Mouse (Mus musculus): ENCODE measurements at regions not wholly inside any gene's neighbourhood (a gene's known extent, or its start where the extent isn't known, plus 50 kb on each side); places are given as distances from the start of the nearest gene placed in this dataset.

GRCm38 (mm10) chr10:37231936-37232556 is 93.3 kb upstream of the Marcks start:
- ATAC-seq (ENCODE audit: insufficient number of reproducible peaks, low FRiP score, low TSS enrichment, low read depth), result peak; percentile 44
- H3K9me3 ChIP-seq (replicated peaks), result no peaks in the 10 kb centered on the region
- H3K9ac ChIP-seq, result no peak overlapping the region
- H3K4me3 ChIP-seq (replicated peaks), result no peak overlapping the region
- no peaks in the 10 kb centered on the region for H3K36me3 ChIP-seq
- H3K4me2 ChIP-seq (replicated peaks), result peak overlapping the region; percentile 17; the same call in 1 of the 2 replicates
- peaks cover 16% of the 10 kb centered on the region; the same call in 1 of the 2 replicates for H3K4me1 ChIP-seq
- no peak overlapping the region for H3K27ac ChIP-seq (replicated peaks)
- H3K27me3 ChIP-seq, result no peaks in the 10 kb centered on the region
- WGBS, result 22% methylated on average over 9 of the region's 12 CpGs

DNA sequence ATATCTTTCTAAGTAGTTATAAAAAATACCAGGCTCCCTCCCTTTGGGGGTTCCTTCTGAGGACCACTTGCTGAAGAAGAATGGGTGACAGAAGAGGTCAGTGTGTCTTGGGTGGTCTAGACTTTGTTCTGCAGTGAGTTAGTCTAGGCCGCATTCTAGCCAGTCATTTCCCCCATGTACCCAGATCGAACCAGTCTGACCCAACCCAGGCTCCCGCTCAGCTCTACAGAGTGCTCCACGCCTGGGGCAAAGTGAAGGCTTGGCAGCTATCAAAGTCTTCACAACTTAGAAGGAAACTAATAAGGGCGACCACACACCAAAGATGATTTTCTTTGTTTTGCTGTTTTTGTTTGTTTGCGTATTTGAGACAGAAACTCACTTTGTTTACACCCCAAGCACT is 92.4 kb upstream of the Marcks start:
- Histone ChIP-seq H3K9me3 (replicated peaks) (no peaks in the 10 kb centered on the region), H3K9ac (no peak overlapping the region), H3K4me3 (replicated peaks) (no peak overlapping the region), H3K4me1 (peaks cover 16% of the 10 kb centered on the region; the same call in 1 of the 2 replicates), H3K4me2 (replicated peaks) (no peak overlapping the region), H3K27ac (replicated peaks) (no peak overlapping the region), H3K27me3 (no peaks in the 10 kb centered on the region), H3K36me3 (no peaks in the 10 kb centered on the region)
- WGBS, result 64% methylated on average over 6 of the region's 6 CpGs
- ATAC-seq (ENCODE audit: insufficient number of reproducible peaks, low FRiP score, low TSS enrichment, low read depth), result no peak

DNA sequence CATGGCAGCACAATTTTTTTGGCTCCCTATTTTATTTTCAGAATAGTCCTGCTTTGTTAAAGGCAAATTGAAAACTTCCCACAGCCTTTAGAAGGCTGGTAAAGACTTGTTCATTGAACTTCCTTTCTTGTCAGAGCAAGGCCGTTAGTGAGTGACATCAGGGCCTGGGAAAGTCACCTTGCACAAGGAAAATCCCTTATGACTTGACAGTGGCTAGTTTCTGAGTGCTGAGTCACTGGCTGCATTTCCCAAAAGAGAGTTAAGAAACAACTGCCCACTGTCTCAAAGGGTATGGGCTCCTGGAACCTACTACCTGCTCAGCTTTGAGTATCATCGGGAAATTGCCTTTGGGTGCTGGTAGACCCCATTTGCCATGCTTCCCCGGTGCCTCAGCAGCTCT is 89.2 kb upstream of the Marcks start:
- 76% methylated on average over 3 of the region's 3 CpGs for WGBS
- Histone ChIP-seq H3K4me2 (replicated peaks) (no peak overlapping the region), H3K27ac (replicated peaks) (no peak overlapping the region), H3K4me1 (peaks cover 6% of the 10 kb centered on the region; the same call in 1 of the 2 replicates), H3K9ac (no peak overlapping the region), H3K4me3 (replicated peaks) (no peak overlapping the region), H3K27me3 (no peaks in the 10 kb centered on the region), H3K9me3 (replicated peaks) (no peaks in the 10 kb centered on the region), H3K36me3 (no peaks in the 10 kb centered on the region)
- no peak for ATAC-seq (ENCODE audit: insufficient number of reproducible peaks, low FRiP score, low TSS enrichment, low read depth)

DNA sequence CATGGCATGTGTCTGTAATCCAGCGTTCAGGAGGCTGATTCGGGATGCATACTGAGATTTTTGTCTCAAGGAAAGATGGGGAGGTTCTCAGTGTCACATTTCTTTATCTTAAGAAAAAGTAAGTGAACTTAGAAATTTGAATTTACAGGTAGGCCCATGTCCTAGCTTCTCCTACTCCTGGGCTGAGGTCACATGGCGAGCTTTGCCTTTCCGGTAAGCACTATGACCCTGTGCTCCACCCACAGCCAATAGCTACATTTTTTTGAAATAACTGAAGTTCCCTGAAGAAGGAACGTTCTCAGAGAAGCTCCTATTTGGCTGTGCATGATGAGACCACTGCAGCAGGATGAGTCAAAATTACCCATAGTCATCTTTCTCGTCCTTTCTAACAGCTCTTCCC is 83.0 kb upstream of the Marcks start:
- ATAC-seq (ENCODE audit: insufficient number of reproducible peaks, low FRiP score, low TSS enrichment, low read depth), result no peak
- no peak overlapping the region for H3K4me3 ChIP-seq (replicated peaks)
- H3K36me3 ChIP-seq, result no peaks in the 10 kb centered on the region
- no peak overlapping the region for H3K9ac ChIP-seq
- H3K27ac ChIP-seq (replicated peaks), result no peak overlapping the region
- no peaks in the 10 kb centered on the region for H3K4me1 ChIP-seq
- H3K9me3 ChIP-seq (replicated peaks), result no peaks in the 10 kb centered on the region
- no peaks in the 10 kb centered on the region for H3K27me3 ChIP-seq
- WGBS, result 52% methylated on average over 6 of the region's 6 CpGs
- no peak overlapping the region for H3K4me2 ChIP-seq (replicated peaks)

DNA sequence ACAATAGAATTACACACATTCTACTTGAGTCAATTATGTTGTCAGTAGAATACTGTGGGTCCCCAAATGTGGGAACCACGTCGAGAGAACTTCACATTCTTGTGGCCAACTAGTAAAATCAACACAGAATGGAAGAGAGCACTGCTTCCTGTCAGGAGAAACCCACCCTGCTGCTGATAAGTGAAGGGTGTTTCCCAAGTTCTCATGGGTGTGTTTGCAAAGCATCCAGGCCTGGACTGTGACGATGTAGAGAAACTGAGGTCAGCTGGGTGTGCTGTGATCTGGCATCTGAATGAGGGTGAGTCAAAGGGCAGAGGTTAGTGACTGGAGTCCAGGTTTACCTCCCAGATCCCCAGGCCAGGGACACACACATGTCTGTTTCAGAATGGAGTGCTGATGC is 81.7 kb upstream of the Marcks start:
- Histone ChIP-seq H3K4me1 (no peaks in the 10 kb centered on the region), H3K4me2 (replicated peaks) (no peak overlapping the region), H3K27ac (replicated peaks) (no peak overlapping the region), H3K4me3 (replicated peaks) (no peak overlapping the region), H3K9me3 (replicated peaks) (no peaks in the 10 kb centered on the region), H3K9ac (no peak overlapping the region), H3K36me3 (no peaks in the 10 kb centered on the region), H3K27me3 (no peaks in the 10 kb centered on the region)
- no peak for ATAC-seq (ENCODE audit: insufficient number of reproducible peaks, low FRiP score, low TSS enrichment, low read depth)
- 44% methylated on average over 3 of the region's 3 CpGs for WGBS

- H3K27ac ChIP-seq (replicated peaks), result no peak overlapping the region
- no peak overlapping the region for H3K4me3 ChIP-seq (replicated peaks)
- H3K4me1 ChIP-seq, result no peaks in the 10 kb centered on the region
- no peaks in the 10 kb centered on the region for H3K36me3 ChIP-seq
- H3K9me3 ChIP-seq (replicated peaks), result no peaks in the 10 kb centered on the region
- no peak overlapping the region for H3K4me2 ChIP-seq (replicated peaks)
- WGBS, result 75% methylated on average over 4 of the region's 4 CpGs
- H3K9ac ChIP-seq, result no peak overlapping the region
- no peaks in the 10 kb centered on the region for H3K27me3 ChIP-seq
- no peak for ATAC-seq (ENCODE audit: insufficient number of reproducible peaks, low FRiP score, low TSS enrichment, low read depth)
These were observed 81.2 kb upstream of the Marcks start for GRCm38 (mm10) chr10:37219936-37220335.

DNA sequence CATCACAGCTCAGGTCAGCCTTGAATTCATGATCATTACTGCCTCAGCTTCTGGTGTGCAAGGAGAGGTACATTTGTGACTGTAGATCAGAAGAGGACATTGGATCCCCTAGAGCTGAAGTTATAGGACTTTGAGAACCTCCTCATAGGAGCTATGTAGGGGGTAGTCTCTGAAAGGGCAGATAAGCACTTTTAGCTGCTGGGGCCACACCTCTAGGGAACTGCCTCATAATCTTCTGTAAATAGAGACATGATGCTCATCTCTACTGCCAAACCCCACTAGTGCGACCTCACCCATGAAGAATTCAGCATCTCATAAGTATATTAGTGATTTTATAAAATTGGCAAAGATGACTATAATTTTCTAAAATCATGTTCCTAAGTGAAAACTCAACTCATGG is 80.7 kb upstream of the Marcks start:
- no peak for ATAC-seq (ENCODE audit: insufficient number of reproducible peaks, low FRiP score, low TSS enrichment, low read depth)
- 74% methylated on average over 1 of the region's 1 CpGs for WGBS
- Histone ChIP-seq H3K4me2 (replicated peaks) (no peak overlapping the region), H3K4me3 (replicated peaks) (no peak overlapping the region), H3K27ac (replicated peaks) (no peak overlapping the region), H3K27me3 (no peaks in the 10 kb centered on the region), H3K9me3 (replicated peaks) (no peaks in the 10 kb centered on the region), H3K9ac (no peak overlapping the region), H3K4me1 (no peaks in the 10 kb centered on the region), H3K36me3 (no peaks in the 10 kb centered on the region)

- no peaks in the 10 kb centered on the region for H3K27me3 ChIP-seq
- H3K4me3 ChIP-seq (replicated peaks), result no peak overlapping the region
- no peaks in the 10 kb centered on the region for H3K4me1 ChIP-seq
- no peaks in the 10 kb centered on the region for H3K9me3 ChIP-seq (replicated peaks)
- no peak for ATAC-seq (ENCODE audit: insufficient number of reproducible peaks, low FRiP score, low TSS enrichment, low read depth)
- no peak overlapping the region for H3K9ac ChIP-seq
- H3K27ac ChIP-seq (replicated peaks), result no peak overlapping the region
- no peaks in the 10 kb centered on the region for H3K36me3 ChIP-seq
- no peak overlapping the region for H3K4me2 ChIP-seq (replicated peaks)
- 63% methylated on average over 5 of the region's 5 CpGs for WGBS
These were observed 75.9 kb upstream of the Marcks start for GRCm38 (mm10) chr10:37214656-37215055.

DNA sequence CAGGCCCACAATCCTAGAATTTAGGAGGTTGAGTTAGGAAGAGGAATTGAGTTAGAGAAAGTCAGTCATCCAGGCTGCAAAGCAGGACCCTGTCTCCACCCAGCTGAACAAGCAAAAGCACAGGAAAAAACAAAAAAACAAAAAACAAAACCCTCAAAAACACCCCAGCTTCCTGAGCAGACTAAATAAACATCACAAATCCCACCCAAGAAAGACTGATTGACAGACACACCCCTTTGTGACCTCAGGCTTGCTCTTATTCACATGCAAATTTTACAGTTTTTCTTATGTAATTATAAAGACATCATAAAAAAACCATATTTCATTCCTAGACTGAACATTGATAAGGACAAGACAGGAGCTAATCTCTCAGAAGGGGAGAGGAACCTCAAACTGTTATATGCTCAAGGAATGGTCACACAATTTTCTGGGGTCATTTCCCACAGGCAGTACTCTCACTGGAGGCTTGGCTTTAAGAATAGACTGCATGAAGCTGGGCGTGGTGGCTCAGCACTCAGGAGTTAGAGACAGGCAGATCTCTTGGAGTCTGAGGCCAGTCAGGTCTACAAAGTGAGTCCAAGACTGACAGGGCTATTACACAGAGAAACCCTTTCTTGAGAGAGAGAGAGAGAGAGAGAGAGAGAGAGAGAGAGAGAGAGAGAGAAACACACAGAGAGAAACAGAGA is 73.8 kb upstream of the Marcks start:
- Histone ChIP-seq H3K4me1 (no peaks in the 10 kb centered on the region), H3K36me3 (no peaks in the 10 kb centered on the region), H3K4me3 (replicated peaks) (no peak overlapping the region), H3K27ac (replicated peaks) (no peak overlapping the region), H3K9ac (no peak overlapping the region), H3K4me2 (replicated peaks) (no peak overlapping the region), H3K27me3 (no peaks in the 10 kb centered on the region), H3K9me3 (replicated peaks) (no peaks in the 10 kb centered on the region)
- ATAC-seq (ENCODE audit: insufficient number of reproducible peaks, low FRiP score, low TSS enrichment, low read depth), result no peak
- 60% methylated on average over 1 of the region's 1 CpGs for WGBS

DNA sequence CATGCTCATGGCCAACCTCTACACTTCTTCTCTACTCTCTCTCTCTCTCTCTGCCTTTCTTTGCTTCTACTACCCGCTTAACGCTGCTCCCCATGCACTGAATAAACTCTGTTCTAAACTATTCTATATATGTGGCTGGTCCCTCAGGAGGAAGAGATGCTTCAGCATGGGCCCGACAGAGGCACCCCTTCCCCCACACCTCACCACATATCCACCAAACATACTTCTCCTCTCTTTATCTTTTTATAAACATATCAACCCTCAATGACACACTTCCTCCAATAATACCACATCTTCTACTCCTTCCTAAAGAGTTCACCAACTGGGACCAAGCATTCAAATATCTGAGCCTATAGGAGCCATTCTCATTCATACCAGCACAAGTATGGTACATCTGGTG is 72.6 kb upstream of the Marcks start:
- Histone ChIP-seq H3K9ac (no peak overlapping the region), H3K27ac (replicated peaks) (no peak overlapping the region), H3K4me2 (replicated peaks) (no peak overlapping the region), H3K36me3 (no peaks in the 10 kb centered on the region), H3K27me3 (no peaks in the 10 kb centered on the region), H3K9me3 (replicated peaks) (no peaks in the 10 kb centered on the region), H3K4me1 (no peaks in the 10 kb centered on the region), H3K4me3 (replicated peaks) (no peak overlapping the region)
- no peak for ATAC-seq (ENCODE audit: insufficient number of reproducible peaks, low FRiP score, low TSS enrichment, low read depth)
- WGBS, result 94% methylated on average over 3 of the region's 3 CpGs

GRCm38 (mm10) chr10:37210223-37210622 is 71.5 kb upstream of the Marcks start:
- H3K9me3 ChIP-seq (replicated peaks), result no peaks in the 10 kb centered on the region
- 88% methylated on average over 1 of the region's 1 CpGs for WGBS
- no peak overlapping the region for H3K4me2 ChIP-seq (replicated peaks)
- no peak overlapping the region for H3K27ac ChIP-seq (replicated peaks)
- no peak overlapping the region for H3K9ac ChIP-seq
- H3K27me3 ChIP-seq, result no peaks in the 10 kb centered on the region
- no peaks in the 10 kb centered on the region for H3K4me1 ChIP-seq
- H3K36me3 ChIP-seq, result no peaks in the 10 kb centered on the region
- H3K4me3 ChIP-seq (replicated peaks), result no peak overlapping the region
- ATAC-seq (ENCODE audit: insufficient number of reproducible peaks, low FRiP score, low TSS enrichment, low read depth), result no peak

GRCm38 (mm10) chr10:37206986-37207385 is 68.3 kb upstream of the Marcks start:
- no peak overlapping the region for H3K4me2 ChIP-seq (replicated peaks)
- H3K4me1 ChIP-seq, result no peaks in the 10 kb centered on the region
- no peak for ATAC-seq (ENCODE audit: insufficient number of reproducible peaks, low FRiP score, low TSS enrichment, low read depth)
- H3K36me3 ChIP-seq, result no peaks in the 10 kb centered on the region
- WGBS, result 86% methylated on average over 1 of the region's 1 CpGs
- no peak overlapping the region for H3K4me3 ChIP-seq (replicated peaks)
- no peak overlapping the region for H3K9ac ChIP-seq
- no peaks in the 10 kb centered on the region for H3K9me3 ChIP-seq (replicated peaks)
- no peaks in the 10 kb centered on the region for H3K27me3 ChIP-seq
- no peak overlapping the region for H3K27ac ChIP-seq (replicated peaks)
